Mouse (Mus musculus) lung, embryonic 16.5 days (tissue): Measurements from ENCODE around the gene Egfem1. TPM values are rescaled to one million over a fixed set of nuclear protein-coding genes. Genes with fewer than 3 reads are reported as not detected.

Experiments used
- ATAC-seq: fragments of 200-750 bp; cut with Nextera tagmentation; 2 replicates; pipeline ENCODE4 v1.8.0; 2017; ENCODE audit warnings: low read depth, mild to moderate bottlenecking, moderate library complexity
- H3K27ac ChIP-seq: fragments of 300-500 bp; sonication (generic); 2 replicates; pipeline ENCODE4 v1.5.1; 2014; ENCODE audit warnings: mild to moderate bottlenecking, control low read depth, low read length
- H3K27me3 ChIP-seq: fragments of 300-500 bp; sonication (generic); 2 replicates; pipeline ENCODE4 v1.6.1; 2014; ENCODE audit warnings: low read depth, low read length, mixed read lengths; ENCODE audit not compliant: control insufficient read depth, insufficient read depth
- H3K36me3 ChIP-seq: fragments of 300-500 bp; sonication (generic); 2 replicates; pipeline ENCODE4 v1.6.1; 2014; ENCODE audit warnings: low read length; ENCODE audit not compliant: control insufficient read depth, insufficient read depth
- H3K4me1 ChIP-seq: fragments of 300-500 bp; sonication (generic); replicated peaks from 2 replicates; pipeline ENCODE4 v1.6.1; 2014; ENCODE audit warnings: low read length, mixed read lengths; ENCODE audit not compliant: control insufficient read depth, insufficient read depth
- H3K4me2 ChIP-seq: fragments of 300-500 bp; sonication (generic); 2 replicates; pipeline ENCODE4 v1.6.1; 2014; ENCODE audit warnings: low read depth, low read length, control low read depth
- H3K4me3 ChIP-seq: fragments of 300-500 bp; sonication (generic); 2 replicates; pipeline ENCODE4 v1.5.1; 2014; ENCODE audit warnings: mild to moderate bottlenecking, low read length, control low read depth
- H3K9ac ChIP-seq: fragments of 300-500 bp; sonication (generic); 2 replicates; pipeline ENCODE4 v1.6.1; 2014; ENCODE audit warnings: low read length, control low read depth
- H3K9me3 ChIP-seq: fragments of 300-500 bp; sonication (generic); 2 replicates; pipeline ENCODE4 v1.6.1; 2016; ENCODE audit warnings: low read length; ENCODE audit not compliant: control insufficient read depth
- WGBS: fragments of 180-500 bp; shearing (Covaris S2); extraction: QIAGEN DNeasy Blood & Tissue Kit; methylation state at CpG from one replicate; pipeline ENCODE4 v1.1.7; 2014; 5-methylcytosine and 5-hydroxymethylcytosine counted together
- polyA plus RNA-seq: library from polyadenylated mRNA; unstranded; fragments of >200 nt; fragmentation: Nextera tagmentation; extraction: Ambion mirVana; gene quantifications from 2 replicates; pipeline ENCODE4 v1.2.1, GENCODE M21; 2015

Egfem1 gene
- polyA plus RNA-seq, 1 experiment from 2014 or later = 18.5 TPM

- Histone ChIP-seq H3K9ac (no peak overlapping the region), H3K27me3 (no peaks in the 10 kb centered on the region), H3K4me2 (no peak overlapping the region), H3K9me3 (no peaks in the 10 kb centered on the region), H3K27ac (no peak overlapping the region), H3K36me3 (no peaks in the 10 kb centered on the region), H3K4me1 (no peaks in the 10 kb centered on the region), H3K4me3 (no peak overlapping the region)
- ATAC-seq = no peak
- WGBS = 60% methylated on average over 2 of the region's 2 CpGs
Measured at GRCm38 (mm10) chr3:29229712-29230111, 147.9 kb downstream of the Egfem1 start.

GRCm38 (mm10) chr3:29235477-29235876, 153.7 kb downstream of the Egfem1 start:
- H3K4me2 ChIP-seq = no peak overlapping the region
- WGBS = 44% methylated on average over 4 of the region's 4 CpGs
- H3K27me3 ChIP-seq = no peaks in the 10 kb centered on the region
- no peak overlapping the region for H3K27ac ChIP-seq
- H3K4me1 ChIP-seq = no peaks in the 10 kb centered on the region
- no peaks in the 10 kb centered on the region for H3K9me3 ChIP-seq
- no peak overlapping the region for H3K9ac ChIP-seq
- no peak overlapping the region for H3K4me3 ChIP-seq
- H3K36me3 ChIP-seq = no peaks in the 10 kb centered on the region
- no peak for ATAC-seq

- Histone ChIP-seq H3K4me1 (no peaks in the 10 kb centered on the region), H3K4me3 (no peak overlapping the region), H3K27ac (no peak overlapping the region), H3K9ac (no peak overlapping the region), H3K27me3 (no peaks in the 10 kb centered on the region), H3K9me3 (no peaks in the 10 kb centered on the region), H3K36me3 (no peaks in the 10 kb centered on the region), H3K4me2 (no peak overlapping the region)
- 78% methylated on average over 5 of the region's 5 CpGs for WGBS
- ATAC-seq = no peak
Measured at GRCm38 (mm10) chr3:29236517-29236916, 154.7 kb downstream of the Egfem1 start.

DNA sequence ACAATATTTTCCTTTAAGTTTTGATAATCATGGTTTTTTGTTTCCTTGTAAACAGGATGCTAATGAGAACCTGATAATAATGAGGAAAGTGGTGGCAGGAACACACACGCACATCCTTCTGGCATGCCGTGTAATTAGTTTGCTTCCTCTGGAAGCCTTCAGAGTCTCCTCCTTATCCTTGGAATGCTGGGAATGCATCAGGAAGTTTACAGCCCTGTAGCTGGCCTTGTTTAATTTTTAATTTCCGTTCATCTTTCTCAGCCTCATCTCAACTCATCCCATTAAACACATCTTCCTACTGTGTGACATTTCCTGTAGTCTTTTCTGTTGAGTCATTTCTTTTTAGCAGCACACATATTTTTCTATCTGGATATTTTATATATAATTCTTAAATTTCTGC, 161.8 kb downstream of the Egfem1 start:
- no peaks in the 10 kb centered on the region for H3K36me3 ChIP-seq
- H3K4me2 ChIP-seq = no peak overlapping the region
- no peak overlapping the region for H3K9ac ChIP-seq
- no peaks in the 10 kb centered on the region for H3K4me1 ChIP-seq
- no peak overlapping the region for H3K4me3 ChIP-seq
- H3K9me3 ChIP-seq = no peaks in the 10 kb centered on the region
- no peaks in the 10 kb centered on the region for H3K27me3 ChIP-seq
- WGBS = 14% methylated on average over 3 of the region's 3 CpGs
- H3K27ac ChIP-seq = peak overlapping the region; percentile 57
- peak; percentile 88 for ATAC-seq

DNA sequence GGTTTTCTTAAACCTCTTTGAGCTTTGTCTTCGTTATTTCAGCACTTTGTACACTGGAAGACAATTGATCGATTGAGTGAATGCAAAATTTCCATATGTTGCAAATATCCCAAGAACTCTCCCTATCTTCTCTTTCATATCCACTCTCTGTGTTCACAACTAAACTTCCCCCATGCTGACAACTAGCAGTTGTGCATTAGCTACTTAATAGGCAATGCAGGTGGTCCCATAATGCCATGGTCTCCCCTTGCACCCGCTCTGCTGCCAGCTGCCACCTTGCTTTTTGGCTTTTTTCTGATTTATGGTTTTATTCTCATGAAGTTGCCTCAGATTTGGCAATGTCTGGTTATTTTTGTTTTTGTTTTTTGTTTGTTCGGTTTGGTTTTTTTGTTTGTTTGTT, 209.8 kb downstream of the Egfem1 start:
- H3K27ac ChIP-seq = no peak overlapping the region
- H3K27me3 ChIP-seq = no peaks in the 10 kb centered on the region
- no peak overlapping the region for H3K4me3 ChIP-seq
- whole genome bisulfite sequencing = 79% methylated on average over 4 of the region's 4 CpGs
- H3K9me3 ChIP-seq = no peaks in the 10 kb centered on the region
- H3K9ac ChIP-seq = no peak overlapping the region
- no peak for ATAC-seq
- H3K4me1 ChIP-seq = no peaks in the 10 kb centered on the region
- no peaks in the 10 kb centered on the region for H3K36me3 ChIP-seq
- no peak overlapping the region for H3K4me2 ChIP-seq

DNA sequence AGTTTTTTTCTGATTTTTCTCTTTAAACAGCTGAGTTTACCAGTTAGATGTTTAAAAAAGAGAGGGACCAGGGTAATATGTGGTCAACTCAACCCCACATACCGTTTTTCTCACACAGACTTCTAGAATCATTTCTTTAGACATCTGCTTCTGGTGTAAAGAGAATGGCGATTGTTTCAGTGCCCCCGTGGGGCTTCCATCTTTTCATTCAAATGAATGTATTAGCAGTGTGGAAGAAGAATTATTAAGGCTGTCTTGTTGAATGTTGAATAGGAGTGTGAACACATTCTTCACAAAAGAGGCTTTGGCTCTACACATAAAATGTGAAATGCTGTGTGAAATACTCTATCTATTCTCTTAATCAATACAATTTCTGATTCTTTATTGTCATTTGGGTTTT, 210.4 kb downstream of the Egfem1 start:
- Histone ChIP-seq H3K9ac (no peak overlapping the region), H3K27ac (no peak overlapping the region), H3K4me1 (no peaks in the 10 kb centered on the region), H3K27me3 (no peaks in the 10 kb centered on the region), H3K4me2 (no peak overlapping the region), H3K36me3 (no peaks in the 10 kb centered on the region), H3K4me3 (no peak overlapping the region), H3K9me3 (no peaks in the 10 kb centered on the region)
- no peak for ATAC-seq
- WGBS = 76% methylated on average over 3 of the region's 3 CpGs

GRCm38 (mm10) chr3:29293230-29293629, 211.4 kb downstream of the Egfem1 start:
- no peak for ATAC-seq
- Histone ChIP-seq H3K4me2 (no peak overlapping the region), H3K27me3 (no peaks in the 10 kb centered on the region), H3K9me3 (no peaks in the 10 kb centered on the region), H3K36me3 (no peaks in the 10 kb centered on the region), H3K27ac (no peak overlapping the region), H3K4me1 (no peaks in the 10 kb centered on the region), H3K9ac (no peak overlapping the region), H3K4me3 (no peak overlapping the region)
- WGBS = 74% methylated on average over 4 of the region's 4 CpGs

DNA sequence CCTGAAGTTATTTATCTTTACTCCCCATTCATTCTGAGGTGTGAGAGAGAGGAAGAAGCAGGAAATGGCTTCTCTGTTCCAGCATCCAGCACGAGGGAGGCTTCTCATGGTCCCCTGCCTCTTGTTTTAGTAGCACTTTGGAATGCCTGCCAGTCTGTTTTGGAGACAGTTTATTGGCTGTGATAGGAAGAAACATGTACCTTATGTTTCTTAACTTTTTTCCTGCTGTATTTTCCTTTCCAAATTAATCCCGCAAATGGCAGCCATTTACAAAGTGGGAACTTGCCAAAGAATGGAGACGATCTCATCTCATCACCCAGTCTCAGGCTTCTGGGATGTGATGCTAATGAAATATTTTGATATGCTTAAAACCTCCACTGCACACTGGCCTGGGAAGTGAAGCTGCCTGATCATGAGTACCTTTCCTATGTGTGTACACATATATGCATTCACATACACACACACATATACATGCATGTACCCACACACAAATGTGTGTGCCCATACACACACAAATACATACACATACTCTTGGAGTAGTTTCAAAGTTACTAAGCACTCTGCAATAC, 260.5 kb downstream of the Egfem1 start:
- ATAC-seq = no peak
- H3K4me1 ChIP-seq = no peaks in the 10 kb centered on the region
- no peaks in the 10 kb centered on the region for H3K36me3 ChIP-seq
- no peak overlapping the region for H3K4me3 ChIP-seq
- WGBS = 42% methylated on average over 3 of the region's 3 CpGs
- no peak overlapping the region for H3K4me2 ChIP-seq
- no peak overlapping the region for H3K27ac ChIP-seq
- no peaks in the 10 kb centered on the region for H3K27me3 ChIP-seq
- no peak overlapping the region for H3K9ac ChIP-seq
- H3K9me3 ChIP-seq = no peaks in the 10 kb centered on the region

- H3K4me2 ChIP-seq = no peak overlapping the region
- no peaks in the 10 kb centered on the region for H3K27me3 ChIP-seq
- no peak overlapping the region for H3K9ac ChIP-seq
- no peaks in the 10 kb centered on the region for H3K4me1 ChIP-seq
- H3K36me3 ChIP-seq = no peaks in the 10 kb centered on the region
- 76% methylated on average over 3 of the region's 3 CpGs for WGBS
- ATAC-seq = no peak
- H3K9me3 ChIP-seq = no peaks in the 10 kb centered on the region
- no peak overlapping the region for H3K27ac ChIP-seq
- H3K4me3 ChIP-seq = no peak overlapping the region
Measured at GRCm38 (mm10) chr3:29345805-29346204, 264.0 kb downstream of the Egfem1 start.

- Histone ChIP-seq H3K4me1 (no peaks in the 10 kb centered on the region), H3K27ac (no peak overlapping the region), H3K36me3 (no peaks in the 10 kb centered on the region), H3K9ac (no peak overlapping the region), H3K4me3 (no peak overlapping the region), H3K9me3 (no peaks in the 10 kb centered on the region), H3K27me3 (no peaks in the 10 kb centered on the region), H3K4me2 (no peak overlapping the region)
- ATAC-seq = no peak
- 65% methylated on average over 8 of the region's 8 CpGs for WGBS
Measured at GRCm38 (mm10) chr3:29366907-29367306, 285.1 kb downstream of the Egfem1 start.
